Mouse (Mus musculus): Measurements from ENCODE around the gene Tubb2a. TPM values are rescaled to one million over a fixed set of nuclear protein-coding genes. Genes with fewer than 3 reads are reported as not detected.
"Not testable (repeated sequence)": the region's sequence is repeated elsewhere in the genome, so short reads cannot be mapped to it uniquely, and the experiment has no call there.

Gene Tubb2a
- polyA plus RNA-seq, 1 experiment: 1,313 TPM

DNA sequence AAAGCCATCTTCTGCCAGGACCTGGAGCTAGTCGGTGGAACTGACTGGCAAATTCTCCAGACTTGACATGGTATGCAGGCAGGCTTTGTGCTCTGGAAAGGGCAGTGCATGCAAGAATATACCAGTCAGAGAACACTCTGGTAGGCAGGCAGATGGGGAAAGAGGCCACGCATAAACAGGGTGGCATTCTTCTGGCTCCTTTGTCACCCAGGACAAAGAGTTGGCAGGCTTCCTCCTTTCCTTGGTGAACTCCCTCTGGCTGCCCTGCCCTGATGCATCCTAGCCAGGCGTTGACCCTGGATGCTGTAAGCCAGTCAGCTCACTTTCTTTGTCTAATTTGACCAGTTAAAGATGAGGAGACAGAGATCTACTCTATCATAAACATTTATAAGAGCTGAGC is 19.3 kb upstream of the Tubb2a start:
- H3K27ac ChIP-seq (ENCODE audit: insufficient read depth, low read length): 0 out of 2 replicates have a peak overlapping the region, but pooled peaks have one; percentile 63
- no peak overlapping the region for H3K4me3 ChIP-seq (ENCODE audit: insufficient read depth, low read length)
- peaks cover 9% of the 10 kb centered on the region for H3K4me1 ChIP-seq (ENCODE audit: control insufficient read depth, insufficient read depth, low read length)
- TF ChIP-seq POLR2A (IDR thresholded peaks at IDR 0.05; ENCODE audit: extremely low read depth, insufficient read depth, low read length) (no peak), CTCF (IDR thresholded peaks at IDR 0.05; ENCODE audit: extremely low read depth, insufficient read depth, low read length) (no peak)

DNA sequence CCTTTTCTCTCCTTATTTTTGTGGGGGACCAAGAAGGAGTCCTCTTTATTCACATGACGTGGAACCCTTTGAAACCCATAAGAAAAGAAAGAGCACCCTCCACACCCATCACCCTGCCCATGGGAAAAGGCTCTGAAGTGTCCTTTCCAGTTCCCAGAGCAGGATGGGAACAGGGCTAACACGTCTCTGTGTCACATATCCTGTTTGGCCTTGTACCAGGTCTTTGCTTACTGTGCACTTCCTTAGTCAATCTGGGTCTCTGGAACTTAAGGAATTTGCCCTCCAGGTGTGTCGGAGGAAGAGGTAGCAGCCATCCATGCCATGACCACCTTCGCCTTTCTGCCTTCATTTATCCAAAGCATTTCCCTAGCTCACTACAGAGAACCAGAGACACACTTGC is 18.6 kb upstream of the Tubb2a start:
- Histone ChIP-seq H3K4me1 (ENCODE audit: control insufficient read depth, insufficient read depth, low read length) (peaks cover 9% of the 10 kb centered on the region), H3K4me3 (ENCODE audit: insufficient read depth, low read length) (no peak overlapping the region), H3K27ac (ENCODE audit: insufficient read depth, low read length) (peak overlapping the region; percentile 63)
- TF ChIP-seq CTCF (IDR thresholded peaks at IDR 0.05; ENCODE audit: extremely low read depth, insufficient read depth, low read length): no peak
- TF ChIP-seq POLR2A (IDR thresholded peaks at IDR 0.05; ENCODE audit: extremely low read depth, insufficient read depth, low read length): no peak

DNA sequence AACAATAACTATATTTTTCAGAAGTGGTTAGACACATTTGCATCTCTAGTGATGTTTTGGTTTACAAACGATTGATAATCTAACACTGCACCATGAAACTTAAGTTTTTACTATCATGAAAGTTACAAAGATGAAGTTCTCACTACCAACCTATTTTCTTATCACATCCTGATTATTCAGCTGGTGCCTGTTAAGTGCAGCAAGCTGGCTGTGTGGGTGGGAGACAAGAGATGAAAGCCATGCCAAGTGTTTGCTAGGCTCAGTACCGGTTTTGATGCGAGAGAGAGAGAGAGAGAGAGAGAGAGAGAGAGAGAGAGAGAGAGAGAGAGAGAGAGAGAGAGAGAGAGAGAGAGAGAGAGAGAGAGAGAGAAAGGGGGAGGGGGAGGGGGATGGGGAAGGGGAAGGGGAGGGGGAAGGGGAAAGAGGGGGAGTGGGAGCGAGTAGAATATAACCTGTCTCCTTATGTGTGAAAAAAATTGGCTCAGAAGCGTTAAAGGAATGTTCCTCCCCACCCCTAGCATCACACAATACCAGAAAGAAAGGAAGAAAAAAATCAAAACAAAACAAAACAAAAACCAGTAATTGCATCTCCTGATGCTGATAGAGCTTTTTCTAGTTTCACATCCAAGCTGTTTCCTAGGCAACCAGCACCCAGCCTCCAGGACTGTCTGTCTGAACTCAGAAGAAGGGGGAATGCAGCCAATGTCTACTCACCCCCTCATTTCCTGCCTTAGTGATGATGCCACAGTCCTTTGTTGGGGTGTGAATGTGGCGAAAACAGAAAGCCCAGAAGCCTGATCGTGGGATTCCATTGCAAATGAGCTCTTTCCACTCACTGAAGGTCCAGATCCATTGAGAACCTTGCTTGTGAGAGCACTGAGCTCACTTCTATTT is 18.0 kb upstream of the Tubb2a start:
- H3K4me1 ChIP-seq (ENCODE audit: control insufficient read depth, insufficient read depth, low read length): peaks cover 9% of the 10 kb centered on the region
- peak overlapping the region; percentile 63 for H3K27ac ChIP-seq (ENCODE audit: insufficient read depth, low read length)
- TF ChIP-seq POLR2A (IDR thresholded peaks at IDR 0.05; ENCODE audit: extremely low read depth, insufficient read depth, low read length) (no peak), CTCF (IDR thresholded peaks at IDR 0.05; ENCODE audit: extremely low read depth, insufficient read depth, low read length) (no peak)
- no peak overlapping the region for H3K4me3 ChIP-seq (ENCODE audit: insufficient read depth, low read length)

DNA sequence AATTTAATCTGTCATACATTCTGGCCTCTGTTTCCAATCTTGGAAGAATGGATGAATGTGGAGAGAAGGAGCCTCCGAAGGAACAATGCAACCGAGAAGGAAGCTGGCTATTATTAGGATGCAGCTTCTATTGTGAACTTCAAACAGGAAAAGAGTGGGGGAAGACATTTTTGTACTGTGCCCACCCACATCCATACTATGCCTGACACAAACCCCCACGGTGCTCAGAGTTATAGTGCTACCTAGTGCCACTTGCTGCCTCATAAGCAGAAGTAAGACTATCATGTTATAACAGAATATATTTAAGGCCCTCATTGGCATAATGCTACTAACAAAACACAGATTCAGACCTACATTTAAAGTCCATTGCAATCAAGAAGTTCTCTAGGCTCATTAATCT is 11.6 kb upstream of the Tubb2a start:
- Histone ChIP-seq H3K4me1 (ENCODE audit: control insufficient read depth, insufficient read depth, low read length) (peaks cover 3% of the 10 kb centered on the region; the same call in 1 of the 2 replicates), H3K4me3 (ENCODE audit: insufficient read depth, low read length) (no peak overlapping the region), H3K27ac (ENCODE audit: insufficient read depth, low read length) (no peak overlapping the region)
- no peak for TF ChIP-seq CTCF (IDR thresholded peaks at IDR 0.05; ENCODE audit: extremely low read depth, insufficient read depth, low read length)
- TF ChIP-seq POLR2A (IDR thresholded peaks at IDR 0.05; ENCODE audit: extremely low read depth, insufficient read depth, low read length): no peak

DNA sequence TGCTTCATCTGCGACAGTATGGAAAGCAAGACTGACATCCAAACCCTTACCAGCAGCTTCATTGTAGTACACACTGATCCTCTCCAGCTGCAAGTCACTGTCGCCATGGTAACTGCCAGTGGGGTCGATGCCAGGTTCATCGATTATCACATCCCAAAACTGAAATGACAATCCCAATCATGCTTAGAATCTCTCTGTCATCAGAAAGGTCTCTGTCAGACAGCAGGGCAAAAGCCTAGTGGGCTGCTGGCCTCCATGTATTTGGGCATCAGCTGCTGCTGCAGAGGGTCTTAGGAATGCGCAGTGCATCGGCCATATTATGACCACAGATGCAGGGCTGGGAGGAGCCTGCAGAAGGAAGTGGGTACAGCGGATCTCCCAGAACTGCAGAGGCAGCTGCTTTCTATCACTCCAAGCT is 11.1 kb upstream of the Tubb2a start:
- H3K4me1 ChIP-seq (ENCODE audit: control insufficient read depth, insufficient read depth, low read length): peaks cover 3% of the 10 kb centered on the region; the same call in 1 of the 2 replicates
- H3K27ac ChIP-seq (ENCODE audit: insufficient read depth, low read length): no peak overlapping the region
- H3K4me3 ChIP-seq (ENCODE audit: insufficient read depth, low read length): no peak overlapping the region
- TF ChIP-seq POLR2A (IDR thresholded peaks at IDR 0.05; ENCODE audit: extremely low read depth, insufficient read depth, low read length): no peak
- TF ChIP-seq CTCF (IDR thresholded peaks at IDR 0.05; ENCODE audit: extremely low read depth, insufficient read depth, low read length): no peak

DNA sequence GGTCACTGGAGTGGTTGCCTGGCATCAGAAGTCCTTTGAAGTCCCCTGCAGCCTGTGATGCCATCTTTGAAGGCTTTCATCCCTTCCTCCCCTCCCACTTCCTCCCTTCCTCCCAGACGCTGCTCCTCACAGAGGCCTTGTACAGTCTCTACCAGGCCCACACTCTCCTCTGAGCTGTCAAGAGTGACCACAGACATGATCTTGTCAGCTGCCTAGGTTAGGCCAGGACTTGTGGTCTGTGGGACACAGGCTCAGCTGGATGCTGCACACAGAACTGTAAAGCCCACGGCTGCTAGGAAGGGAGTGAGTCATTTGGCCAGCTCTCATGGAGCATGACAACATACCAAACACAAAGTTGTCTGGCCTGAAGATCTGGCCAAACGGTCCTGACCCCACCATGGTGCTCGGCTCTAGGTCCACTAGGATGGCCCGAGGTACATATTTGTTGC is 10.4 kb upstream of the Tubb2a start:
- not testable (repeated sequence) for H3K4me3 ChIP-seq (ENCODE audit: insufficient read depth, low read length); H3K27ac ChIP-seq (ENCODE audit: insufficient read depth, low read length)

DNA sequence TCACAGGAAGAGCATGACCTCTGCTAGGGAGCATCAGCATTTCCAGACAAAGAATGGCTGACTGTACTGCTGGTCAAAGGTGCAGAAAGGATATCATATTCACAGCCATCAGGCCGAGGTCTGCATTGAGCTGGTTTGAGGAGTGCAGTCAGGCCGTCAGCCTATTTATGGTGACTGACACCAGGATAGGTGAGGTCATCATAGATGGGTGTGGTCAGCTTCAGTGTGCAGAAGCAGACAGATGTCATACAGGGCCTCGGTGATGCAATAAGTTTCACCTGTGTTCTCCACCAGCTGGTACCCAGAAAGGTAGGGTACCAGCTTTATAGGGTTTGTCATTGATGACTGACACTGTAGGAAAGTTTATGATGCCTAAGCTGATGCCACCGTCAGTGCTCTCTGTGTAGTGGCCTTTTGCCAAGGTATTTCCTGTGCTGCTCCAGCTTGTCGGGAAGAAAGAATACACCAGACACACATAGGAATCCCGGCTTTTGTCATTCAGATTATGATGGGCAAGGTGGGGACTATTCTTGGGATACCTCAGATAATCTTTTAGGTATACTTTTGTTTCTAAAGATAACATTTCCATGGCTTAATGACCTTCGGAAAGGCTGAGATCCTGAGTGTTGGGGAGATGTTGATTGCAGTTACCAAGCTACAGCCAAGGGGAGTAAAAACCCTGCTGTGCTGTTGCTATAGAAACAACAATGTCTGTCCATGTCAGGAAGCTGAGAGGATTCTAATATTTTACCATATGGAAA is 9.4 kb upstream of the Tubb2a start:
- no peak for TF ChIP-seq POLR2A (IDR thresholded peaks at IDR 0.05; ENCODE audit: extremely low read depth, insufficient read depth, low read length)
- no peak for TF ChIP-seq CTCF (IDR thresholded peaks at IDR 0.05; ENCODE audit: extremely low read depth, insufficient read depth, low read length)
- Histone ChIP-seq H3K4me1 (ENCODE audit: control insufficient read depth, insufficient read depth, low read length) (peaks cover 3% of the 10 kb centered on the region; the same call in 1 of the 2 replicates), H3K27ac (ENCODE audit: insufficient read depth, low read length) (no peak overlapping the region), H3K4me3 (ENCODE audit: insufficient read depth, low read length) (no peak overlapping the region)

More for the DNA sequence above, 10.4 kb upstream of the Tubb2a start:
- not testable (repeated sequence) for H3K4me1 ChIP-seq (ENCODE audit: control insufficient read depth, insufficient read depth, low read length)

DNA sequence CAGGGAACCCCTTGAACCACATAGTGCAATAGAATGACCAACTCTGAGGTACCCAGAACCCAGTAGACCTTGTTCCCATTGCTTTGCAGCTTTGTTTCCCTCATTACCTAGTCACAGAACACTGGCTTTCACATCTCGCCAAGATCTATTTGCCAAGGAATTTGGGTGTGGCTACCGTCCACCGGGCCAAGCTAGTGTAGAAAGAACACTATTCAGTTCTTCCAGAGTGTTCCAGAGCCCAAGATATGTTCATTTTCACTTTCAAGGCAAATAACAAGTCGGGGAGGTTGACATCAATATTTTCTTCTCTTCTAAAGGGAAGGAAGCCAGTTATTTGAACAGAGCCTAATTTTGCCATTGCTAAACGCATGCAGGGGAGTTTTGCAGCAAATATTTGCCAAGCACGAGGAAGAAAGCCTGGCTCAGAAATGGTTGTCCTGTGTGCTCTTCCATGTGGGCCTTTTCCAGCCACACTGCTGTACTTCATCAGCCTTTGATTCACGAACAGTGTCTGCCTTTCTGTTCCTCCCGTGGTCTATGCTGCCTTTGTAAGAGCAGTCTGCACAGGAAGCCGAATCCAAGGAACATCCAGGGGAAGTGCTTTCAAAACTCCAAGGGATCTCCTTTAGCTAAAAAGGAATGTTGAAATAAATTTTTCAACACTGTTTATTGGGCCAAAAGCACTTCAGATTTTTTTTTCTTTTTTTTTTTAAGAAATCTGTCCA is 6.4 kb upstream of the Tubb2a start:
- Histone ChIP-seq H3K4me3 (ENCODE audit: insufficient read depth, low read length) (no peak overlapping the region), H3K27ac (ENCODE audit: insufficient read depth, low read length) (peak overlapping the region; percentile 72), H3K4me1 (ENCODE audit: control insufficient read depth, insufficient read depth, low read length) (peaks cover 3% of the 10 kb centered on the region; the same call in 1 of the 2 replicates)
- TF ChIP-seq POLR2A (IDR thresholded peaks at IDR 0.05; ENCODE audit: extremely low read depth, insufficient read depth, low read length): no peak
- TF ChIP-seq CTCF (IDR thresholded peaks at IDR 0.05; ENCODE audit: extremely low read depth, insufficient read depth, low read length): no peak

DNA sequence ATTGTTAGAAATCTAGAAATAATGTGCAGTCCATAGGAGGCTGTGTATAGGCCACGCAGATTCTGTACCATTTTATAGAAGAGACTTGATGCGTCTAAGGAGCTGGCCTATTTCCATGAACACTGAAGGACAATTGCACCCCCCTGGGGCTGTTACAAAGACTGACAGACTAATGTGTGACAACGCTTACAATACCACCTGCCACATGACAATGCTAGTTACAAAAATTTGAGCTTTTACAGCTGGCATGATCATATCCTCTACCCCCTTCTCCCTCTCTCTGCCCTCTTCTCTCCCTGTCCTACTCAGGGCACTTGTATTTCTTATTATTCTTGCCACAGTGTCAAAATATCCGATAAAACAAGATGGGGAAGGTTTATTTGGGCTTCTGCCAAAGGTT is 4.1 kb upstream of the Tubb2a start:
- Histone ChIP-seq H3K4me1 (ENCODE audit: control insufficient read depth, insufficient read depth, low read length) (no peaks in the 10 kb centered on the region), H3K27ac (ENCODE audit: insufficient read depth, low read length) (no peak overlapping the region), H3K4me3 (ENCODE audit: insufficient read depth, low read length) (no peak overlapping the region)
- TF ChIP-seq POLR2A (IDR thresholded peaks at IDR 0.05; ENCODE audit: extremely low read depth, insufficient read depth, low read length): no peak
- no peak for TF ChIP-seq CTCF (IDR thresholded peaks at IDR 0.05; ENCODE audit: extremely low read depth, insufficient read depth, low read length)
